Mouse (Mus musculus) small intestine, adult 2 months (tissue): ENCODE measurements around the gene Ugcg.
"Not testable (repeated sequence)": the region's sequence is repeated elsewhere in the genome, so short reads cannot be mapped to it uniquely, and the experiment has no call there.

Experiments used
- CTCF ChIP-seq: fragments of 200-500 bp; IDR thresholded peaks from 2 replicates; pipeline ENCODE4 v1.5.1; 2012; ENCODE audit warnings: low read depth, mild to moderate bottlenecking, control low read depth, inconsistent platforms, low read length, moderate library complexity, mixed read lengths; ENCODE audit not compliant: insufficient replicate concordance, insufficient read length; ENCODE audit errors: extremely low read depth
- POLR2A ChIP-seq: fragments of 200-500 bp; IDR thresholded peaks from 2 replicates; pipeline ENCODE4 v1.6.1; 2012; ENCODE audit warnings: low read depth, mild to moderate bottlenecking, control low read depth, inconsistent platforms, low read length, moderate library complexity

- not testable (repeated sequence) for TF ChIP-seq POLR2A, CTCF
These were observed 72.5 kb downstream of the Ugcg start for GRCm38 (mm10) chr4:59261582-59261981.
